Mouse (Mus musculus) midbrain, embryonic 16.5 days (tissue): ENCODE data around the gene Spag16. TPM values are rescaled to one million over a fixed set of nuclear protein-coding genes. Genes with fewer than 3 reads are reported as not detected.

Experiments
- ATAC-seq: fragments of 200-750 bp; cut with Nextera tagmentation; 2 replicates; pipeline ENCODE4 v1.8.0; 2017; ENCODE audit warnings: moderate TSS enrichment
- H3K27ac ChIP-seq: fragments of 300-500 bp; sonication (generic); 2 replicates; pipeline ENCODE4 v1.5.1; 2014; ENCODE audit warnings: mild to moderate bottlenecking, low read length, mixed read lengths
- H3K27me3 ChIP-seq: fragments of 300-500 bp; sonication (generic); 2 replicates; pipeline ENCODE4 v1.6.1; 2014; ENCODE audit warnings: low read depth, low read length, mixed read lengths; ENCODE audit not compliant: control insufficient read depth, insufficient read depth
- H3K36me3 ChIP-seq: fragments of 300-500 bp; sonication (generic); 2 replicates; pipeline ENCODE4 v1.6.1; 2014; ENCODE audit warnings: mild to moderate bottlenecking, low read length, moderate library complexity, mixed read lengths; ENCODE audit not compliant: control insufficient read depth, insufficient read depth
- H3K4me1 ChIP-seq: fragments of 300-500 bp; sonication (generic); 2 replicates; pipeline ENCODE4 v1.6.1; 2014; ENCODE audit warnings: mild to moderate bottlenecking, low read length, mixed read lengths; ENCODE audit not compliant: control insufficient read depth, insufficient read depth
- H3K4me2 ChIP-seq: fragments of 300-500 bp; sonication (generic); 2 replicates; pipeline ENCODE4 v1.6.1; 2014; ENCODE audit warnings: mild to moderate bottlenecking, low read length, mixed read lengths
- H3K4me3 ChIP-seq: fragments of 300-500 bp; sonication (generic); 2 replicates; pipeline ENCODE4 v1.5.1; 2014; ENCODE audit warnings: low read depth, mild to moderate bottlenecking, low read length, moderate library complexity, mixed read lengths
- H3K9ac ChIP-seq: fragments of 300-500 bp; sonication (generic); 2 replicates; pipeline ENCODE4 v1.6.1; 2014; ENCODE audit warnings: low read depth, low read length, mixed read lengths
- H3K9me3 ChIP-seq: fragments of 300-500 bp; sonication (generic); replicated peaks from 2 replicates; pipeline ENCODE4 v1.6.1; 2014; ENCODE audit warnings: mild to moderate bottlenecking, low read length, mixed read lengths; ENCODE audit not compliant: control insufficient read depth, poor library complexity, severe bottlenecking
- WGBS: fragments of 180-500 bp; shearing (Covaris S2); extraction: QIAGEN DNeasy Blood & Tissue Kit; methylation state at CpG from one replicate; pipeline ENCODE4 v1.1.7; 2014; 5-methylcytosine and 5-hydroxymethylcytosine counted together
- polyA plus RNA-seq: library from polyadenylated mRNA; unstranded; fragments of >200 nt; fragmentation: Nextera tagmentation; extraction: Ambion mirVana; gene quantifications from 2 replicates; pipeline ENCODE4 v1.2.1, GENCODE M21; 2015

Spag16 gene
- polyA plus RNA-seq, 1 experiment from 2014 or later, result 2.4 TPM

DNA sequence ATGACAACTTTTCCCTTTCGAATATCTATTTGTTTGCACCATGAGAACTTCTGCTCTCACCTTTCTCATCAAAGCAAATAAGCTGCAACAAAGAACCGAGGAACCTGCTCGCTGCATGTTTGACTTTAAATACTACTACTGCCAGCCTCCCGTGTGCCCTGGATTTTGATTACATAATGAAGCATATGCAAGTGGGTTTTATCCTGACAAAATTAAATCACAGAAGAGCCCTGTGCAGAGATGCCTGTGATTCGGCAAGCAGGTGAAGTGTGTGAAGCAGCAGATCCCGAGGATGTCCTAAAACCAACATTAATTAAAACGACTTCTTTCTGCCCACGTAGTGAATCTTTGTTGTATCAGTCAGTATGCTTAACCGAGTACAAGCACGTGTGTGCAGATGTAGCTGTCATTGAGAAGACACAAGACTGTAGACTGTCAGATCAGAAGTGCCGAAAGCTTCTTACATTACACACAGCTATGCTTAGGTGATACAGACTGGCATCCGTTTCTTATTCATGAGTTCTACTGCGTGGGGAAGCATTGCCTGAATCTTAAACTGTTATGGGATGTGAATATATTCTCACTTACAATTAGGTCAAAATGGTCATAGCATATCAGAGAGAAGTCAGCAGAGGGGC is 489.5 kb downstream of the Spag16 start:
- peaks cover 7% of the 10 kb centered on the region for H3K4me1 ChIP-seq
- ATAC-seq, result peak; percentile 86
- H3K9me3 ChIP-seq, result no peaks in the 10 kb centered on the region
- H3K4me3 ChIP-seq, result no peak overlapping the region
- H3K9ac ChIP-seq, result no peak overlapping the region
- 55% methylated on average over 13 of the region's 13 CpGs for WGBS
- no peaks in the 10 kb centered on the region for H3K27me3 ChIP-seq
- peak overlapping the region; percentile 48; the same call in 1 of the 2 replicates for H3K27ac ChIP-seq
- H3K4me2 ChIP-seq, result peak overlapping the region; percentile 18
- no peaks in the 10 kb centered on the region for H3K36me3 ChIP-seq

DNA sequence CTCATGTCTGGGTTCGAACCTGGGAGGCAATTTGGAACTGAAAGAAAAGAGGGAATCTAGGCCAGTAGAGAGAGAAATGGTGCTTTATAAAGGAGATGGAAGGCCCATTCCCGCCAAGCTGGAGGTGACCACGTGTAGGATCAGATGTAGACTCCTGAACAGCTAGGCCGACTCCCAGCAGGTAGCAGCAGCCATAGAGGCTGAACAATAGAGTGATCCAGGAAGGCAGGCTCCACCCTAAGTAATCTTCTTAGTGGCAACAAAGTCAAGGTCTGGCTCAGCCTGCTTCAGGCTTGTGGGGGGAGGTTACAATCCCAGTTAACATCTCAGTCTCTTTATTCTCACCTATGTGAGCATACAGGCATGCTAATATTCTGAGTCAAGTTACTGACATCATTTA is 494.2 kb downstream of the Spag16 start:
- Histone ChIP-seq H3K4me1 (peaks cover 7% of the 10 kb centered on the region), H3K4me3 (no peak overlapping the region), H3K9me3 (no peaks in the 10 kb centered on the region), H3K36me3 (no peaks in the 10 kb centered on the region), H3K4me2 (no peak overlapping the region), H3K27ac (no peak overlapping the region), H3K9ac (no peak overlapping the region), H3K27me3 (no peaks in the 10 kb centered on the region)
- no peak for ATAC-seq
- WGBS, result 65% methylated on average over 4 of the region's 4 CpGs

DNA sequence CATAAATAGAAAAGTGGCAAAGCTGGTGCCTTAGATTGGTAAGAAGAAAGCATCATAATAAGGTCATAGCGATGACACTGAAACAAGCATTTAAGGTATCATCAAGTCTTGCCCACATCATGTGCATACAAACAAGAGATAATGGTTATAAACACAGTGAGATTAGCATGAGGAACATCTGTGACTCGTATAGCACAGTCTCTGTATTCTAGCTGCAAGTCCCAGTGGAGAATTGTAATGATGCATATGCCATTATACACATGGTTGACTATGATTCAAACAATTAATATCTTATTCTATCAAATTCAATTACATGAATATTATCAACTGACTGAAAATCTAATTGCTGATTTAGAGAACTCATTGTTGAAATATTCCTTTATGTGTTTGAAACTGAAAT is 519.4 kb downstream of the Spag16 start:
- no peaks in the 10 kb centered on the region for H3K9me3 ChIP-seq
- no peak overlapping the region for H3K4me3 ChIP-seq
- ATAC-seq, result no peak
- H3K9ac ChIP-seq, result no peak overlapping the region
- no peaks in the 10 kb centered on the region for H3K36me3 ChIP-seq
- H3K27ac ChIP-seq, result no peak overlapping the region
- no peaks in the 10 kb centered on the region for H3K4me1 ChIP-seq
- no peak overlapping the region for H3K4me2 ChIP-seq
- 66% methylated on average over 2 of the region's 2 CpGs for WGBS
- H3K27me3 ChIP-seq, result no peaks in the 10 kb centered on the region

DNA sequence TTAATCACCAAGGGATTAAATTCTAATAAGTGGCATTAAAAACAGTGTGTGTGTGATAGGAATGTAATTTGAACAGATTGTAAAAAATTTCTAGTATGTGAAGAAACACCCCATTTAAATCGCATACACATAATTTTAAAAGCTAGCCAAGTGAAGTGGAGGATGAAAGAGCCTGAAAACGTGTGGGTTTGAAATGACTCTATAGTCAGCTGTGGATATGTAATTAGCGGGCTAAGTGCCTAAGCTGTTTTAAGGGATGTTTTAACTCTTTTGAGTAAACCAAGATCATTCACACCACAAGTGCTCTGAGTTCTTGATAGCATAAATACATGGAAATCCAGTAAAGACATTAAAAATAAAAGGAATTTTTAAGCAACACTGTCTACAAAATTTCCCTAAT is 524.6 kb downstream of the Spag16 start:
- Histone ChIP-seq H3K4me2 (no peak overlapping the region), H3K9me3 (no peaks in the 10 kb centered on the region), H3K27ac (no peak overlapping the region), H3K4me1 (no peaks in the 10 kb centered on the region), H3K4me3 (no peak overlapping the region), H3K36me3 (no peaks in the 10 kb centered on the region), H3K27me3 (no peaks in the 10 kb centered on the region), H3K9ac (no peak overlapping the region)
- no peak for ATAC-seq
- WGBS, result 68% methylated on average over 3 of the region's 3 CpGs

DNA sequence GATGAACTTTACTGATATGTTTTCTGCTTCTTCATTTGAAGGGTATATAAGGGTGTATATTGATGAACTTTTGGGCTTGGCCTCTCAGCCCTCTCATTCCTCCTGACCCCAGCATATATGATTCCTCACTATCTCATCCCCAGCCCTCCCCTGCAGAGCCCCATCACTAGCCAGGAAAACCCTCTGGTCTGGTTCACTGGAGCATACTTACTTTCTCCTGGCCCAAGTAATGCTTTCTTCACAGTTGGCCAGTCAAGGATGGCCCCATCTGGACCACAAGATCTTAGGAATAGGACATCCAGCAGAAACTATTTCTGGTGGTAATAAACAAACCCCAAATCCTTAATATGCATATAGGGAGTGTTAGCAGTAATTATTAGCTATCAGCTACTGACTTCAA is 527.2 kb downstream of the Spag16 start:
- H3K4me2 ChIP-seq, result no peak overlapping the region
- no peaks in the 10 kb centered on the region for H3K9me3 ChIP-seq
- no peak for ATAC-seq
- no peaks in the 10 kb centered on the region for H3K36me3 ChIP-seq
- H3K27ac ChIP-seq, result no peak overlapping the region
- H3K27me3 ChIP-seq, result no peaks in the 10 kb centered on the region
- H3K4me1 ChIP-seq, result no peaks in the 10 kb centered on the region
- no peak overlapping the region for H3K9ac ChIP-seq
- H3K4me3 ChIP-seq, result no peak overlapping the region

DNA sequence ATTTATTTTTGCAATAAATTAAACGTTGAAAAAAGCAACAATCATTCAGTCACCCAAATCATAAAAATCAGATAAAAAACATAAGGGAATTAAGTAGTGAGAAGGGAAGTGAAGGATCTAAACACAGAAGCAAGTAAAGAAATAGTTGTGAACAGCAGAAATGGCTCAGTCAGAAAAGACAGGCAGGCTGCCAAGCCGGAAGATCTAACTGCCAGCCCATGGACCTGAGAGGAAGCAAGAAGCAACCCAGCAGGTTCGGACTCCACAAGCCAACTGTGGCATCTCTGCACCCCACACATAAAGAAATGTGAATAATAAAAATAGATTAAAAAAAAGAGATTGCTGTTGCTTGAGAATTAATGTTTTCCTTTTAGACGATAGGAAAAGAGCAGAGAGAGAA is 545.0 kb downstream of the Spag16 start:
- Histone ChIP-seq H3K4me2 (no peak overlapping the region), H3K4me1 (no peaks in the 10 kb centered on the region), H3K9ac (no peak overlapping the region), H3K36me3 (no peaks in the 10 kb centered on the region), H3K27ac (no peak overlapping the region), H3K9me3 (no peaks in the 10 kb centered on the region), H3K4me3 (no peak overlapping the region), H3K27me3 (no peaks in the 10 kb centered on the region)
- WGBS, result 77% methylated on average over 4 of the region's 4 CpGs
- no peak for ATAC-seq

DNA sequence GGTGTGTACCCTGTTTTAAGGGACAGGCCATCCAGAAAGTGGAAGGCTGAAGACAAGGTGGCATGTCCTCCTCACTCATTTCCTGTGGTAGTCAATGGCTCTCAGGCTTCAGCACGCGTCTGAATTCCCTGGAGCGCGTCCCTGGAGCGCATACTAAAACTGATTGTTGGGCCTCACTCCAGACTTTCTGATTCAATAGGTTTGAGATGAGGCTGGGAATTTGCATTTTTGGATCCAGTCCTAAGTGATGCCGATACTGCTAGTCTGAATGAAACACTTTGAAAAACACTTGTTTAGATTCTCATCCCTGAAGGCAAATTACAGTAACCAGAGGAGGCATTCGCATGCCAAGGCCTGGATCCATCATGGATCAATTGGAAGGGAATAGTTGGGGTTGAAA is 553.3 kb downstream of the Spag16 start:
- Histone ChIP-seq H3K36me3 (no peaks in the 10 kb centered on the region), H3K27ac (no peak overlapping the region), H3K4me2 (no peak overlapping the region), H3K27me3 (no peaks in the 10 kb centered on the region), H3K4me3 (no peak overlapping the region), H3K4me1 (no peaks in the 10 kb centered on the region; the same call in 1 of the 2 replicates), H3K9me3 (no peaks in the 10 kb centered on the region), H3K9ac (no peak overlapping the region)
- no peak for ATAC-seq
- 56% methylated on average over 7 of the region's 7 CpGs for WGBS

DNA sequence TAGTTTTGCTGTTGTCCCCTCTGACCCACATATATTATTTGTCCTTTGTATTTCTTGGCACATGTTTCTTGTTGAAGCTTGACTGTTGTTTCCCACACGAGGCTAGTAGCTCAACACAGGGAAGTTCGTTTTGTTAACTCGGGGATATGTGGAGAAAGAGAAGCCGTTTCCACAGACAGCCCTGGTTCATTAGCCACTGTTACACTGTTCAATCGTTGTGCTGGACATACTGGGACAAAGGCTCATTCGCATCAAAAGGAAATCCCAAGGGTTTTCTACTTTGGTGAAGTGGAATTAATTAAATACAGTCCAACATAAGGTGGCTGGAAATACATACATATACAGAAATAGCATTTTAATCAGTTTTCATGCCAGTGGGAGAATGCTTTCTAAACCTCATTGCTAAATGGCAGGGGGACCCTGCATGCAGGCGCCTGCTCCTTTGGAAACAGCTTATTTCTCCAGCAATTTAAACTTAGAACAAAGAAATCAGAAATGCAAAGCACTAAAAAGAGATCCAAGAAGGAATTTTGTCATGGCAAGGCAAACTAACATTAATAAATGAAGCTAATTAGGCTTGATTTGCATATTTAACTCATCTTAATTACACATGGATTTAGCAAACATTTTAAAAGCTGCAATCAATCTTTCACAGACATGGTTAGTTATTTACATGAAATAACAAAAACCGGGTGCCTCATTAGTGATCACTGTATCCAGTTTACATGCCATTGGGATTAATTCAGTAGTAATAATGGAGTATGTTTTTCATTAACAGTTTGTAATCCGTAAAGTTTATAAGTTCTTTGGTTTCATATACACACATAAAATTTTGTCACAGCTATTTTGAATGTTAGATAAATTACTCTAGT is 615.7 kb downstream of the Spag16 start:
- Histone ChIP-seq H3K9ac (no peak overlapping the region), H3K27me3 (no peaks in the 10 kb centered on the region), H3K4me2 (0 out of 2 replicates have a peak overlapping the region, but pooled peaks have one; percentile 2), H3K27ac (peak overlapping the region; percentile 36; the same call in 1 of the 2 replicates), H3K36me3 (no peaks in the 10 kb centered on the region), H3K4me3 (no peak overlapping the region), H3K9me3 (no peaks in the 10 kb centered on the region), H3K4me1 (0 out of 2 replicates have a peak, but pooled peaks cover 2% of the 10 kb centered on the region)
- WGBS, result 23% methylated on average over 9 of the region's 9 CpGs
- peak; percentile 77; the same call in 1 of the 2 replicates for ATAC-seq

DNA sequence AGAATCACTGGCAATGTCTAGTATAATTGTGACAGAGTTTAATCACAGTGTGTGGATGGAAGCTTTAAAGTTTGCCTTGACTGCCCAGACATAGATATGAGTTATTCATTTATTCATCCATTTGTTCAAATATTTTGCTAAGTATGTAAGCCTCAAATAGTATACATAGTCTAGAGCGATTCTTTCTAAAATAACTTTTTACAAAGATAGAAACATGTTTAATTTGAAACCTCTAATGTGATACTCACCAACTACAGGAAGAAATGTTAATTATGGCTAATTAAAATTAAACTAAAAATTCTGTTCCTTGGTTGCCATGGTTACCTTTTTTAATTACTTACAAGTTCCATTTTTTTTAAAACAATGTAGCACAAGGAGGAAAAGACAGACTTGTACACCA is 653.1 kb downstream of the Spag16 start:
- Histone ChIP-seq H3K4me2 (no peak overlapping the region), H3K4me3 (no peak overlapping the region), H3K36me3 (no peaks in the 10 kb centered on the region), H3K27me3 (no peaks in the 10 kb centered on the region), H3K4me1 (no peaks in the 10 kb centered on the region), H3K9me3 (no peaks in the 10 kb centered on the region), H3K27ac (no peak overlapping the region), H3K9ac (no peak overlapping the region)
- no peak for ATAC-seq
- 83% methylated on average over 1 of the region's 1 CpGs for WGBS
